Mouse (Mus musculus) lung, postnatal 4 days (tissue): ENCODE data around the gene Large2.

Experiments
- DNase-seq, 2 experiments: peaks; one replicate each; pipeline ENCODE4 v3.0.0; 2021

The Large2 gene

DNA sequence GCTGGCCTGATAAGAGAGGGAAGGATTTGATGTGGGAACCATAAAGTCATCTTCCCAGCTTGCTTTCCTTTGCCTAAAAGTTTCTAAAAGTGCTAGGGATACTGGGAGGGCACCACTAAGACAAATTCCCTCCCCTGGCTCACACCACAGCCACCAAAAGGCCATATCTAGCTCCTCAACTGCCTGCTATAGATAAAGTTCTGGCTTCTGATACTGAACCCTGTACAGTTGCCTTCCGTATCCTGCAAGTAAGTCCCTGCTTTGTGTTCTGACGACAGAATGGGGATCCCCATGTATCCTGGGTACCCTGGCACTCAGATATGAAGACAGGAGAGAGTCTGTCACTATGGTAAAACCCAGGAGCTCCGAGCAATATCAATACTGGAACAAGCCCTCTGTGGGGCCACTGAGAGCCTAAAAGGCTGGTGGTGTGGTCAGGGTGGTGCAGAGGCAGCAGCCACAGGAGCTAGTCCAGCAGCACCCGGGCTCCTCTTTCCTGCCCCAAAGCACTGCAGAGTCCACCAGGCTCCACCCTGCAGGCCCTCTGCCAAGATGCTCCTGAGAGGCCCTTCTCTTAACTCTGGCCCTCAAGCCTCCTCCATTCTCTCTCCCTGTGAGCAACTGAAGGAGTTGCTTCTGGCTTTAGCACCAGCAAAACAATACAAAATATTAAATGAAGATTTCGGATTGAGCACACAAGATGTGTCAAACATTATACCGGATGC lies 15.7 kb upstream of the Large2 start:
- peak; percentile 45 to 56 for DNase-seq

DNA sequence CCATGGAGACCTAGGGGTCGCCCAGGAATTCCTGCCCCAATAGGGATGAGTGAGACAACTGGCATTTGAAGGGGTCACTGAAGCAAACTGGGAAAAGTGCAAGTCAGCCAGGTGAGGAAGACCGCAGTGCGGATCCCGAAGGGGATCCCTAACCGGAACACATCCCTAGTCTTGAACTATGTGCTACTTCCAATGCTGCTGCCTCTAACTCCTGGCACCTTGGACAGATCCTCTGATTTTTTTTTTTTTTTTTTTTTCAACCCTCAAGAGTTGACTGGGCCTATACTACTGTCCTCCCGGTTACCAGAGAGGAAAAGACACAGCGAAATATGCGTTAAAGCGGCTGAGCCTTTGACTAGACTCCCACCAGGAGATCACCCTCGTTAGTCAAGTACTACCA lies 15.0 kb upstream of the Large2 start:
- no peak for DNase-seq

DNA sequence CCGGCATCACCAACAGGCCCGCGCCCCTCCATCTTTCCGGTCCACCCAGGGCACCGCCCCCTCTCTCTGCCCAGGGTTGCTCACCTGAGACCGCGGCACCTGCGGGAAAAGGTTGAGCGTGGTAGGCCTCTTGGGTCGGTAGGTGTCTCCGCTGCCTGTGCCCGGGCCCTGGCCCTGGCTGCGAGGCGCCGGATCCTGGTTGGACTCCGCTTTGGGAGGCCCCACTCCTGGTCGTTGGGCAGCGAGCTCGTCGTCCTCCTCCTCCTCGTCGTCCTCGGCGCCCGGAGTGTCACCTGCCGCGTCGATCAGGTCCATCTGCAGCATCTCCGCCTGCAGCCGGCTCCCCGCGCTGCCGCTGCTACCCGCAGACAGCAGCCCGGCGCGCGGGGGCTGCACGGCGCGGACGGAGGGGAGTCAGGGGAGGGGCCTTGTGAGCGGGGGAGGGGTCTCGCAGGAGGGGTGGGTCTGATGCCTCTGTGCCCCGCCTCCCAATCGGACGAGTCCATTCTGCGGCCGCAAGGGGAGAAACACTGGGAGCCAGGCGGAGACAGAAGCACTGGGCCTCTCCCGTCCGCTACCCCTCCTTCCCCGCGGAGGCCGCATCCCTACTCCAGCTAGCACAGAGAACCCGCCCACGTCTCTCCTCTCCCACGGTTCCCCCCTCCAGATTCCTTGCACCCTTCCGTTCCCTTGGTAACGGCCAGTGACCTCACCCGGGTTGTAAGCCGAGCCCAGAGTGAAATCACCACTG lies 14.4 kb upstream of the Large2 start:
- peak; percentile 85 to 93 for DNase-seq

DNA sequence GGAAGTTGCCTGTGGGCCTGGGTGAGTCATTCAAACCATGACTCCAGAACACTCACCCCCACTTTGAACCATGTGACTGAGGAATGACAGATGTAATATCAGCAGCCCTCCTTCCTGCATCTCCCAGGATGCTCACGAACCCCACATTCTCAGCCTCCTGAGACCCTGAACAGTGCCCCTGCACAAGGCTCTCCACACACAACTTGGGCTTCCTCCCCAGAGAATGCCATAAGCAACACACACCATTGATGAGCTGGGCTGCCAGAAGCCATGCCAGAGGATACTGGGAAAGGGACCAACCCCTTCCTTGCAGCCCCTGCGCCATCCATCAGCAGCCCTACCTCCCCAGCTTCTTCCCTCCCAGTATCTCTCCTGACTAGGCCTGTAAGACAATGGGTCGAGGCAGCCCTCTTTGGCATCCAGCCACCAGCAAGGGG lies 13.4 kb upstream of the Large2 start:
- no peak for DNase-seq

DNA sequence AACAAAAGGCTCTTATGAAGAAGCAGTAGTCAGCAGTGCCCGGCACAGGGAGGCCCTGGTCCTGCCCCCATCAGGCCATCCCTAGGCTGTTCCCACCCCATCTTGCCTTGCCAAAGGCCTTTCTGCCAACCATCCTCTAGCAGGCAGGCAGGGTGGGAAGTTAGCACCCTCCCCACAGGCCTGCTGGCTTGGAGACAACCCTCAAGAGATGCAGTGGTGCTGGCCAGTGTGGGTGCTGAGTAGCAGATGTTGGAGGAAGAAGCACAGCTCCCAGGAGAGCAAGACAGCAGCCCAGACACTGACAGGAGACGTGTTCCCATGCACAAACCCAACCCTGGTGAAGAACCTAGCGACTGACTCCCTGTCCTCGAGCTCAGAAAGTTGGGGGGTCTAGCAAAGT lies 13.0 kb upstream of the Large2 start:
- no peak for DNase-seq

DNA sequence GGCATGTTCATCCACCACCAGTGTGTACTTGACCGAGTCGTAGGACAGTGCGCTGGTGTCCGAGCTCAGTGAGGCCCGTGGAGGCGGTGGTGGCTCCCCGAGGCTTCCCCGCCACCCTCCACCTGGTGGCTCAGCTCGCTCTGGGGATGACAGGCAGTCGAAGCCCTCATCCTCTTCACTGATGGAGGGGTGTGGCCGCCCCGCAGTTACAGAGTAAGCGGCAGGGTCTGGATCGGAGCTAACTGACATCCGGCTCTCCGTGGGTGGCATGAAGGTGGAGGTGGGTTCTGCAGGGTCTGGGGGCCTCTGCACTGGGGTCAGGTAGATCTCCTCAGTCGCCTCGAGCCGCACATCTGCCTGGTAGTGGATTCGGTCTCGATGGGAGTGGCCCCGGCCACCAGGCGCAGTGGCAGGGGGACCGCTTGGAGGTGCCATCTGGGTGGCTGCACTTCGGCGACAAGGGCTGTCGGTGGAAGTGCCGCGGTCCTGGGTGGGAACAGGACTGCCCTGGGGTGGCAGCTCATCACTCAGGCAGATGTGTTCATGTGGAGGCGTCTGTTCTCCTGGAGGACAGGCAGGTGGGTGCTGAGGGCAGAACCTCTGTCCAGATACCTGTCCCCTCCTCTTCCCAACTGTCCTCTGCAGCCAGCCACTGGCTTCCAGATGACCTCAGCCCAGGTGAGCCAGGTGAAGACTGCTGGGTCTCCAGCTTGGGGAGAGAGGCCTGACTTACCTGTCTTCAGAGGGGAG lies 12.3 kb upstream of the Large2 start:
- DNase-seq: no peak

DNA sequence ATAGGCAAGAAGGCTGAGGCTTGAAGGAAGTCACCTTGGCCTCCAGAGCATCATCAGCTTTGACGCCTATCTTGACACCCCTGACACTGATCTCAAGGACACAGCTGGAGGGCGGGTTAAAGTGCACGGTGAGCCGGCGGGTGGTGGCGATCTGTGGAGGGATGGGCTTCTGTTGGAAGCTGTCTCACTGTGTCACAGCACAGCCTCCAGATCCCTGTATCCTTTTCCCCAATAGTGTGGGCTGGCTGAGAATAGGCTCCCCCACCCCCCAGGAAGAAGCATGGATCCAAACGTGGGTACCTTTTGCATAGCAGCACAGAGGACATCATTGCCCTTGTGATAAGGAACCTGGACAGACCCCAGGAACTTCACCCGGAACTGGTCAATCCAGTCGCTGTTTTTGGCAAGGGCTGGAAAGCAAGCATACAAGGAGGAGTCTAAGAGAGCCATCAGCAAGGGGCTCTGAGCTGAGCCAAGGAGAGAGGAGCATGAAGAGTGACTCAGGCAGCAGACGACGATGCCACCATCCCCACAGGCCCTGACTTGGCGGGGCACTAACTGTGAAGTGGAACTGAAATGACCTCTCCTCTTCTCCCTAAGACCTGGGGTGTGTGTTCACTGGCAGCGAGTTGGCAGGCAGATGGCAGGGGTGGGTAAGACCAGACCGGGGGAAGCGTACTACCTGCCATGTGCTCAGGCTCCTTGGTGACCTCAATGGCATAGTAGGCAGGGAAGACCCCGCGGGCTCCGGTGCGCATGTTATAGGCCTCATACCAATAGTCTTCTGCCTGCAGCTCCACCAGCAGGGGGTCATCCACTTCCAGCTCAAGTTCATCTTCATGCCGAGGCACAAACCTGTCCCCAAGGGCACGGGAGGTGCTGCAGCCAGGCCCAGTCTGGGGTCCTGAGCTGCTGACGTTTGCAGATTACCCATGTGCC lies 10.7 kb upstream of the Large2 start:
- no peak for DNase-seq

DNA sequence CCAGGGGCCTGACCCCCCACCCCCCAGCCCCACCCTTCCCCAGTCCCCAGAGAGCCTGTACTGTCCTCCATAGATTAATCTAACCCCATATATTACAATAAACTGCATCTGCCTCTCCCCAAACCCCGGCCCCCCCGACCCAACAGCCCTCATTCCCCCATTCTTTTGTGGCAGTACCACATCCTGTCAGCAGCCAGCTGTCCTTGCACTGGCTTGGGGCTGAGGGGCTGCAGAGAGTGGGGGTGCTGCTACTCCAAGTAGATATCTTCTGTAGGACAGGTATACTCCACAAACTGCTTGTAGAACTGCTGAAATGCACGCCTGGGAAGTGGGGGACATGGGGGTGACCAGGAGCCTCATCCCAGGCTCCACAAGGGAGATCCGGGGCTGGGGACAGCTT lies 9.4 kb upstream of the Large2 start:
- DNase-seq: no peak

DNA sequence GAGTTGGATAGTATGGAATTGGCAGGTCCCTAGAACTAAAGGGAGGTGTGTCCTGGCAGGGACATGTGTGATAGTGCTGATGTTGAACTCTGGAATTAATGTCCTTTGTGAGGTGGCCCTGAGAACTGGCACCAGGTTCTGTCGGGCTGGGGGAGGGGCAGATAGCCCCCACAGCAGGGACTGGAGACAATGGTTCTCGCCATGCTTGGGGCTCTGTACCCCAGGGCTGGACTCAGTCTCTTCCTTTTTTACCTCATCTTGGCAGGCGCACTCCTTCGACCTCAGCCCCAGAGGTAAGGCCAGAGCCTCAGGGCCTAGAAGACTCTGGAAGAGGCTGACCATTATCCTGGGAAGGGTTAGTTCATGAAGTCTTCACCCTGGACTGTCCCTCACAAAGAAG lies 8.1 kb upstream of the Large2 start:
- no peak for DNase-seq

DNA sequence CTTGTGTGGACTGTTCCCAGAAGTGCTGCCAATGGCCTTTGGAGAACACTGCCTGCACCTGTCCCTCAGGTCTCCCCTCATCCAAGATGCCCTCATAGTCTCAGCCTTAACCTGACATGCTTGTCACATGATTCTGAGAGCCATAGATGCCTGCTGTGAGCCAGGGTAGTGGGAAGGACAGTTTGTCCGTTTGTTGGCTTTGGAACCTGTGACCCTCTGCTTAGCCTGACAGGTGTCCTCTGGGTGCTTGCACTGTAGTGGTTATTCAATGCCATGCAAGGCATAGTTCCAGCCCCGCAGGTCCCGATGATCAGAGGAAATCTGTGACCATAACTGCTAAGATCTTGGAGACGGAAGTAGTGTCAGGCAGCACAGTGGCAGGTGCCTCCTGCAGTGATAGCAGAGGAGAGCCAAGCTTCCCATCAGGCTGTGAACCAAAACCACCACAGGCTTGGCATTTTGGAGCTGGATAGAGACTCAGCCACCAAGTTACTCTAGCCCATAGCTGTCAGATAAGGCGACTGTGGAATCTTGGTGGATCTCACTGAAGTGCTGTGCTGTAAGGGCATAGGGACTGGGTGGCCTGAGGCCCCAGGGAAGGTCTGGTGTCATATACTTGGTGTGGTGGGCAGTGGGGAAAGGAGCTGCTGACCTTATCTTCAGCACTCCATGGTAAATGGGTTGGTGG lies 7.4 kb upstream of the Large2 start, which contains the start of gene 1700029I15Rik:
1700029I15Rik (plus strand) TSS at position 638 of the 688 bp plus-strand sequence.
- no peak for DNase-seq

DNA sequence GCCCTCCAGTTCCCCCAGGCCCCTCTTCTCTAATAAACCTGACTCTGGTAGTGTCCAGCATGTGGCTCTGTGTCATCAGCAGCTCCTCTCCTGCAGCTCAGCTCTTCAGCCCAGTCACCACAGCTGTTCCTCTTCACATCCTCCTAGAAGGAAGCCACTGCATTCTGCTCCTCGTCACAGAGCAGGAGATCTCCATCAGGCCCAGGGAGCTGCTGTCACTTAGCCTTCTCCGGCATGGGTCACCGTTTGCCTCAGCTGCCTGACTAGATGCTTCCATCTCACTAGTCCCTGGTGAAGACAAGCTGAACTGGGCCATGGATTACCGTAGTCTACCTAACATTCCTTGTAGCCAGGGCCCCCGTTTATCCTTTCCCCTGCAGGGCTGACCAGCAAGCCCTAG lies 6.5 kb upstream of the Large2 start:
- peak in 1 of 2 experiments; percentile 54 for DNase-seq

DNA sequence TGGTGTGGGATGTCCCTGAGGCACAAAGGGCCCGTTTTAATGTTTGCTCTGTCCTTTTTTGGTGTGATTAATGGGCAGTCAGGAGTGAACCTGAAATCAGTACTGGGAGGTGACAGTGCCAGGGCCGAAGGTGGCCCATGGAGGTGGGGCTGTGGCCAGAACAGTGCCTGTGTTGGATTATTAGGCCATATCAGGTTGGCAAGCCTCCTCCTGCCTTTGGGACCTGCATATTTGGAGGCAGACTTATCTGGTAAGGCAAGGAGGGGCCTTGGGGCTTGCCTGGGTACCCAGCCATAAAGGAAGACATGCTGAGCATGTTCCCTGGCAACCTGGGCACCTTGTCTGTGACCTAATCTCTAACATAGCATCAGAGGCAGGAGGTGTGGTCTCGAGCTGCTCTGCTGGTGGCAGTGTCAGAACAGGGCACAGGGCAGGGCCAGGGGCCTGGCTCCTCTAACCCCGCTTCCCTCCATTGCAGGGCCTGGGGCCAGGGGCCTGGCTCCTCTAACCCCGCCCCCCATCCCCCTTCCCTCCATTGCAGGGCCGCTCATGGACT lies 5.9 kb upstream of the Large2 start:
- no peak for DNase-seq

DNA sequence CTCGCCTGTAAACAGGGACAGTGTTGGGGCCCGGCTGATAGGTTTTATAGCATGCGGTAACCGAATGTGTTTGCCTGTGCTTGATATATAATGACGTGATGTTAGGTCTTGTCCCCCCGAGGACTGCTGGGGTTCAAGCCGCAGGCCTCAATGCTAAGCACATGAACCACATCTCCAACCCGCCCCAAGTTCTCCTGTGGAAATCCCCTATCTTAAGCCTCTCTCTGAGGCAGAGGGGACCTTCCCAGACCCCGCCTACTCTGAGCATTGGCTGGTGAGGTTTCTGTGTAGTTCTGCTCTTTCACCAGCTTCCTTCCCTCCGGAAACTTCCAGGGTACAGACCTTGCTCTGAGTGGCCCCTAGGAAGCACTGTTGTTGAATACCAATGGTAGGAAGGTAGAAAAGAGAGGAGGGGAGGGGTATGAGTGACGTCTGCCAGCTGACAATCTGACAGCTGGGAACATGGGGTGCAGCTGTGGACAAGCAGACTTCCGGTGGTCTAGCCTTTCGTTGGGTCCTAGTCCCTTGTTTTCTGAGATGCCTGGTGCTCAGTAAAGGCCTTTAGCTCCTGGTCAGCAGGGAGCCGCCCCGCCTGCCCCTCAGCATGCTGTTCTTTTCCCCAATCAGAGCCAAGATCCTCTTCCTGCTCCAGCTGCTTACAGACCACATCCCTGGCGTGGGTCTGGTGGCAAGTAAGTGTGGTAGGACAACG lies 5.3 kb upstream of the Large2 start:
- peak in 1 of 2 experiments; percentile 52 for DNase-seq

DNA sequence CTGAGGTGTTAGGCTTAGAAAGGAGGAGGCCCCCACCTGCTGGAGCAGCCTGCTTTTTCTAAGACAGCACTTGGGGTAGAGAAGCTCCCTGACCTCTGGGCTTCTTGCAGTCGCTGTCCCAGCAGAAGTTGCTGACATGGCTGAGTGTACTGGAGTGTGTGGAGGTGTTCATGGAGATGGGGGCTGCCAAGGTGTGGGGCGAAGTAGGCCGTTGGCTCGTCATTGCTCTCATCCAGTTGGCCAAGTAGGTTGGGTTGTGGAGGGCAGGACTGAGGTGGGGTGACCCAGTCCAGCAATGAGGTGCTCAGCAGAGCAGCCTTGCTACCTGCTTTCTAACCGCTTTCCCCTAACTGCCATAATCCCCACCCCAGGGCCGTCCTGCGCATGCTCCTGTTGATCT lies 2.7 kb upstream of the Large2 start:
- DNase-seq: no peak

DNA sequence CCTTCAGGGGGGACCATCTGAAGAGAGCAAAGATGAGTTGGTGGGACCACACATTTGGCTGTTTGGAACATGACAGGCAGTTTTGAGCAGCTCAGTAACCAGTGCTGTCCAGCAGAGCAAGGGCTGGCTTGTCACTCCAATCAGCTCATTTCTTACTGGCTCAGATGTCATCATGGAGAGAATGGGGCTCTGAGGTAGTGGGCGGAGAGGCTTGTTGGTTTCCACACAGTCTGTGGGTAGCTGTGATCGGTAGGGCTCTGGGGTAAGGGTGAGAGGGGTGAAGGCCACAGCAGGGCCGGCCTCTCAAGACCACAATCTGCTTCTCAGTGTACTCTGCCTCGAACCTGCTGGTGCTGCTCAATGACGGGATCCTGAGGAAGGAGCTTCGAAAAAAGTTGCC lies 1.6 kb upstream of the Large2 start:
- peak in 1 of 2 experiments; percentile 27 for DNase-seq

DNA sequence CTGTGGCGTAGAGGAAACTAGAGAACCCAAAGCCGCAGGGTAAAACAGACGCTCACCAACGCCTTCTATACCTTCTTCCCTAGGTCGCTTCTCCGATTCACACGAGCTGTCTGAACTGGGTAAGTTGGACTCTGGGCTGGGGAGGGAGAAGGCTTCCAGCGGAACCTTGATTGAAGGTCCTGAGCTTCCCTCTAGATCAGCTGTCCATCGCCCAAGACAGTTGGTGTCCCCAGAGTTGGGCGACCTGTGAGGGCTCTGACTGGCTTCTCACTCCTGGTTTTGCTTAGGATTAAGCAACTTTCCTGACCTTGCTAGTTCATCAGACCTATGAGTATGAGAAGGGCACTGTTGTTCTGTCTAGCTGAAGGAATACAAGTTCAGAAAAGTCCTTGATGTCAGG lies 1.1 kb upstream of the Large2 start:
- DNase-seq: no peak

DNA sequence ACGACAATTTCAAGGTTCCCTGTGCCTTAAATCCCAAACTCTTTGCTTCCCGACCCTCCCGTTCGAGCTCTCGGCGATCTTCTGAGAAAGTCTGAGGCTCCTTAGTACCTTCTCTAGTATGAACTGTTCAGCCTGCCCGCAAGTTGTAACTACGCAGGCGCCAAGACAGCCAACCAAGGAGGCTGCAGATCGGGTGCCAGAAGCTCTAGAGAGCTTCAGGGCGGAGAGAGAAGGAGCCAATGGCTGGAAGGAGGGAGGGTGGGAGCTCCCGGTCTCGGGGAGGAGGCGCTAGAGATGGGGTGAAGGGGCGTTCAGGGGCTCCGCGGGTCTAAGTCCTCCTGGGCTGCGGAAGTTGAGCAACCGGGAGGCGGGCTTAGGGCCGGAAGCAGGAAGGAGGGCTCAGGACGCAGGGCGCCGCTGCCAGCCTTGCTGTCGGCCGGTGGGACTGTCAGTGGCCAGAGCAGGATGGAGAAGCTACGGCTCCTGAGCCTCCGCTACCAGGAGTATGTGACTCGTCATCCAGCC lies 492 bp upstream of the Large2 start:
- DNase-seq: peak; percentile 96 to 99

DNA sequence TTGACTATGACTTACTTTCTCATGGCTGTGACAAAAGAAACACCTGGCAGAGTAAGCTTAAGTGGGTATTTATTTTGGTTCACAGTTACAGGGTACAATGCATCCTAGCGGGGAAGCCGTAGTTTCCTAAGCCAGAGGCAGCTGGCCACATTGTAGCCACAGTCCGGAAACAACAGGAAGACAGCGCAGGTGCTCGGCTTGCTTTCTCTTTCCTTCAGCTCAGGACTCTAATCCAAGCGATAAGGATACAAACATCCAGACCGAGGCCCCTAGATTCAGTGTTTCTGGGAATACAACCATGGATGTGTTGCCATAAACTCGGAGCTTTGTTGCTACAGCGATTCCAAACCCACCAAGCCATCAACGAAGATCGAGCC lies 1.2 kb downstream of the Large2 start:
- no peak for DNase-seq

DNA sequence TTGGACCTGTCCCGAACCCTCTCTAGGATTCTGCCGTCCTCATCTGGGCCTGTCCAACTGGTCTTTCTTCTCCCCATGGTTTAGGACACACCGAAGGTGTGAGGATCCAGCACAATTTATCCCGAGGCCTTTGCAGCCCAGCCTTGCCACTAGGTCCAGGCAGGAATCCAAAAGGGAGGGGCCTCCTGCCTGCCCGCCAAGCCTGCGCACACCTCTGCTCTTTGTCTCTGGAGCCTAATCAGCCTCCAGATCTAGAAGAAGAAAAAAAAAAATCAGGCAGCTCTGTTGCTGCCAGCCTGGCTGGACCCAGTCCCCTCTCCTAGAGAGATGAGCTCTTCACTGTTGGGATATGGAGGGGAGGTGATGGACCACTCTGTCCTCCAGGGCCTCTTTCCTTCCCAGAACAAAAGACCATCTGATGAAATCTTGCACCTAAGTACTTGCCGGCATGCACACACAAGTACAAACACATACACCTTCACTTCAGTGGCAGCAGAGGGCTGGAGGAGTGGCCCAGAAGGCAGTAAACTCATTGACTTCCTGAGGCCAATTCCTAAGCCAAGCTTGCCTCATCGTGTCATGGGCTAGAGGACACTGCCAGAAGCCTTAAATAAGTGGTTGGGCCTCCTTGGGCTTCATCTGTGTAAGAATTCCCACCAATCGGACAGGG lies 1.8 kb downstream of the Large2 start:
- DNase-seq: peak; percentile 72 to 85
